Mouse (Mus musculus) midbrain, embryonic 15.5 days (tissue): ENCODE results near the gene Gstp3. TPM values are rescaled to one million over a fixed set of nuclear protein-coding genes. Genes with fewer than 3 reads are reported as not detected.
"Not testable (repeated sequence)": the region's sequence is repeated elsewhere in the genome, so short reads cannot be mapped to it uniquely, and the experiment has no call there.

Experiments used
- ATAC-seq: fragments of 200-750 bp; cut with Nextera tagmentation; replicated peaks from 2 replicates; pipeline ENCODE4 v1.8.0; 2017; ENCODE audit warnings: moderate TSS enrichment
- H3K27ac ChIP-seq: fragments of 300-500 bp; sonication (generic); 2 replicates; pipeline ENCODE4 v1.5.1; 2015; ENCODE audit warnings: mild to moderate bottlenecking, inconsistent platforms
- H3K27me3 ChIP-seq: fragments of 300-500 bp; sonication (generic); replicated peaks from 2 replicates; pipeline ENCODE4 v1.6.1; 2015; ENCODE audit warnings: inconsistent platforms
- H3K36me3 ChIP-seq: fragments of 300-500 bp; sonication (generic); replicated peaks from 2 replicates; pipeline ENCODE4 v1.6.1; 2015; ENCODE audit warnings: inconsistent platforms
- H3K4me1 ChIP-seq: fragments of 300-500 bp; sonication (generic); 2 replicates; pipeline ENCODE4 v1.6.1; 2015; ENCODE audit warnings: inconsistent platforms
- H3K4me2 ChIP-seq: fragments of 300-500 bp; sonication (generic); 2 replicates; pipeline ENCODE4 v1.6.1; 2015; ENCODE audit warnings: inconsistent platforms, mild to moderate bottlenecking, moderate library complexity
- H3K4me3 ChIP-seq: fragments of 300-500 bp; sonication (generic); 2 replicates; pipeline ENCODE4 v1.5.1; 2015; ENCODE audit warnings: mild to moderate bottlenecking, inconsistent platforms
- H3K9ac ChIP-seq: fragments of 300-500 bp; sonication (generic); 2 replicates; pipeline ENCODE4 v1.6.1; 2015; ENCODE audit warnings: mild to moderate bottlenecking, inconsistent platforms
- H3K9me3 ChIP-seq: fragments of 300-500 bp; sonication (generic); 2 replicates; pipeline ENCODE4 v1.6.1; 2016; ENCODE audit warnings: inconsistent platforms
- WGBS: fragments of 180-500 bp; shearing (Covaris S2); methylation state at CpG from one replicate; pipeline ENCODE4 v1.1.7; 2015; ENCODE audit warnings: mixed read lengths; 5-methylcytosine and 5-hydroxymethylcytosine counted together
- polyA plus RNA-seq: library from polyadenylated mRNA; unstranded; fragments of >200 nt; fragmentation: Nextera tagmentation; extraction: Ambion mirVana; gene quantifications from 2 replicates; pipeline ENCODE4 v1.2.1, GENCODE M21; 2015

Gstp3 gene
- polyA plus RNA-seq, 1 experiment from 2014 or later, result not detected

DNA sequence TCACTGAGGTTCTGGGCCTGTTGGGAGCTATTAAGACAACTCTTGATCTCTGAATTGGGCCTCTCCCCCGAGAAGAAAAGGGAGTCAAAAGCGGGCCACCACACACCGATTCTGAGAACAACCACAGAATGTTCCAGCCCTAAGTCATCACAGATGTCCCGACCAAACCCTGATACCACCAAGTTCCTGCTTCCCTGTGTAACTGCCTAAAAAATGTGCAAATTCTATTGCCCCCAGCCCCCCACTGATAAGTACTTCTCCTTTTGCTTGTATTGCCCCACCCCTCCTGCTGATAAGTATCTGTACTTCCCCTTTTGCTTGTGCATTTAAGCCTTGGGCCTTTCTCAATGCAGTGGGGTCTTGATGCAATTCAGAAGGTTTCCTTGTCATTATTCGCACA is 15.3 kb downstream of the Gstp3 start:
- H3K9me3 ChIP-seq, H3K4me3 ChIP-seq, H3K4me1 ChIP-seq, H3K4me2 ChIP-seq, H3K27me3 ChIP-seq, H3K9ac ChIP-seq, H3K36me3 ChIP-seq, H3K27ac ChIP-seq, ATAC-seq: not testable (repeated sequence)
- 87% methylated on average over 5 of the region's 5 CpGs for WGBS

DNA sequence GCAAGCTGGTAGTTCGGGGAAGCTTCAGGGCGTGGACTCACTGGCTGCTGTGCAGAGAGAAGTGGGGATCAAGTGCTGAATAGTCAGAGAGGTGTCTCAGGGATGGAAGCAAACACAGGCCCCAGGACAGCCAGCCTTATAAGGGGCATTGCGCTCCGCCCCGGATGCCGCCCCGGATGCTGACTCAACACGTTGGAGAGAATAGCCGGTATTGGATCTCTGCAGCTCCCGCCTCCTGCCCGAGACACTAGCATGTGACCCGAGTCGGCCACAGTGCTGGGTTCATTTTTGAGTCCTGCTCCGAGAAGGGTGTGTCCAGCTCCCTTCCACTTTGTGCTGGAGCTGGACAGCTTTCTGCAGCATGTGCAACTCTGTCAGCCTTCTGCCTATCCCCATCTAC is 17.2 kb downstream of the Gstp3 start:
- H3K36me3 ChIP-seq, result no peaks in the 10 kb centered on the region
- H3K4me1 ChIP-seq, result peaks cover 13% of the 10 kb centered on the region
- no peak overlapping the region for H3K4me2 ChIP-seq
- H3K27me3 ChIP-seq, result no peaks in the 10 kb centered on the region
- no peak overlapping the region for H3K27ac ChIP-seq
- no peaks in the 10 kb centered on the region for H3K9me3 ChIP-seq
- no peak overlapping the region for H3K4me3 ChIP-seq
- ATAC-seq, result no peak
- 80% methylated on average over 14 of the region's 14 CpGs for WGBS
- no peak overlapping the region for H3K9ac ChIP-seq

DNA sequence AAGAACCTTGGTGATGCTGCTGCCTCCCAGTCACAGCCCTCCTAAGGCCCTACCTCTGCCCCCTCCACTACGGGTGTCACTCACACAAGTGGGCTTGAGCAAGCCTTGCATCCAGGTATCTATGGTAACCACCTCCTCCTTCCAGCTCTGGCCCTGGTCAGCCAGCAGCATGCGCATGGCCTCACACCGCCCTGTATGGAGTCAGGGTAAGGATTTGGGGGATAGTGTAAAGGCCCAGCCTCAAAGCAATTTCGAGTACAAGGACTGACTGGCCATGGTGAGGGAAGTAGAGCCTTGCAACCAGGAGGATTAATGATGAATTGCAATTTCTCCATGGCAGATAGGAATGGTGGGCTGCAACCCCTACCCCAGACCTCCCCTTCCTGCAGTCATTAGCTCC is 17.9 kb downstream of the Gstp3 start:
- H3K36me3 ChIP-seq, H3K9me3 ChIP-seq, ATAC-seq, H3K4me3 ChIP-seq, H3K4me2 ChIP-seq, H3K27me3 ChIP-seq, H3K9ac ChIP-seq, H3K27ac ChIP-seq: not testable (repeated sequence)
- peaks cover 16% of the 10 kb centered on the region for H3K4me1 ChIP-seq
- 90% methylated on average over 4 of the region's 4 CpGs for WGBS

DNA sequence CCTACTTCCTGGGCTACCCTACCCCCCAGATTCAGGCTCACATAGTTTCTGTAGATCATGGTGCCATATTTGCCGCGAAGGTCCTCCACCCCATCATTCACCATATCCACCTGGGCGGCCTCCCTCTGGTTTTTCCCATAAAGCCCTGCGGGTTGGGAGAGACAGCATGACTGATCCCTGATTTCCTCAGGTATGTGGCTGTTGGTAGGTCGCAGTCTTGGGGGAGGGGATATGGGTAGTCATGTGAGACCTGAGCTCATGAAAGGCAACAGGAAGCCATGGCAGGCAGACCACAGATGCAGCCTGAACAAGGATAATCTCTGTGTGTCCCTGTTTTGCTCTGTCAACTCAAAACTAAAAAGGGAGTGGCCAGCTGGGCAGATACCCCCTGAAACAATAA is 18.4 kb downstream of the Gstp3 start:
- not testable (repeated sequence) for H3K27me3 ChIP-seq, H3K4me3 ChIP-seq, H3K9me3 ChIP-seq, H3K27ac ChIP-seq, H3K4me2 ChIP-seq, H3K9ac ChIP-seq, ATAC-seq, H3K36me3 ChIP-seq
- 92% methylated on average over 5 of the region's 5 CpGs for WGBS
- H3K4me1 ChIP-seq, result peaks cover 21% of the 10 kb centered on the region

DNA sequence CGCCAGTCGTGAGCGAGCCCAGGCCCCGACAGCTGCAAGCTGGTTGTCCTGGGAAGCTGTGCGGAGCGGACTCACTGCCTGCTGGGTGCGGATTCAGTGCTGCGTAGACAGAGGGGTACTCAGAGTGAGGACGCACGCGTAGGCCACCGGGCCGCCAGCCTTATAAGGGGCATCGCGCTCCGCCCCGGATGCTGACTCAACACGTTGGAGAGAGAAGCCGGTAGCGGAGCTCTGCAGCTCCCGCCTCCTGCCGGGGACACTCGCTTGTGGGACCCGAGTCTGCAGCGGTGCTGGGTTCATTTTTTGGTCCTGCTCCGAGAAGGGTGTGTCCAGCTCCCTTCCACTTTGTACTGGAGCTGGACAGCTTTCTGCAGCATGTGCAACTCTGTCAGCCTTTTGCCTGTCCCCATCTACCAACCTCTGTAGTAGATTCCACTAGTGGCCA is 21.6 kb downstream of the Gstp3 start, which contains the start of gene Gstp1:
Gene Gstp1, minus strand, starts transcription at position 198 of the 445 bp plus-strand sequence.
- under 1% methylated on average over 26 of the region's 26 CpGs for WGBS

DNA sequence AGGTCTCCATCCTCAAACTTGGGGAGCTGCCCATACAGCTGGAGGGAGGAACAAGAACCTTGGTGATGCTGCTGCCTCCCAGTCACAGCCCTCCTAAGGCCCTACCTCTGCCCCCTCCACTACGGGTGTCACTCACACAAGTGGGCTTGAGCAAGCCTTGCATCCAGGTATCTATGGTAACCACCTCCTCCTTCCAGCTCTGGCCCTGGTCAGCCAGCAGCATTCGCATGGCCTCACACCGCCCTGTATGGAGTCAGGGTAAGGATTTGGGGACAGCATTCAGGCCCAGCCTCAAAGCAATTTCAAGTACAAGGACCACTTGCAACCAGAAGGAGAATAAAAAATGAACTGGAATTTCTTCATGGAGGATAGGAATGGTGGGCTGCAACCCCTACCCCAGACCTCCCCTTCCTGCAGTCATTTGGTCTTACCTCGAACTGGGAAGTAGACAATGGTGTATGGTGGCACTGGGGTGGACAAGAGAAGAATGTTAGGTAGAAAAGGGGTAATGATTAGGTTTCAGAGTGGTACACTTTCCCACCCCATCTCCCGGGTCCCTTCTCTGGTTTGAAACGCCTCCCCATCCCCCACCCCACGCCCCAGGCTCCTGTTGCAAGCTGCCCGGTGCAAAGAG is 22.1 kb downstream of the Gstp3 start:
- Histone ChIP-seq H3K4me3 (peak overlapping the region; percentile 53), H3K4me2 (peak overlapping the region; percentile 77), H3K9ac (peak overlapping the region; percentile 60), H3K4me1 (peaks cover 20% of the 10 kb centered on the region), H3K27ac (peak overlapping the region; percentile 67)
- H3K27me3 ChIP-seq, H3K9me3 ChIP-seq, H3K36me3 ChIP-seq: not testable (repeated sequence)
- WGBS, result 19% methylated on average over 8 of the region's 8 CpGs
- peak; percentile 53 for ATAC-seq

More for the DNA sequence above, 21.6 kb downstream of the Gstp3 start, which contains the start of gene Gstp1:
- Histone ChIP-seq H3K4me3 (peak within 1 kb of the TSS; percentile 53), H3K4me1 (peaks cover 20% of the 10 kb centered on the region), H3K9ac (peak within 1 kb of the TSS; percentile 60), H3K36me3 (0 out of 2 replicates have a peak, but pooled peaks cover 4% of the 10 kb centered on the region), H3K4me2 (peak within 1 kb of the TSS; percentile 77), H3K27ac (peak within 1 kb of the TSS; percentile 67), H3K27me3 (no peaks in the 10 kb centered on the region), H3K9me3 (no peaks in the 10 kb centered on the region)
- ATAC-seq, result peak; percentile 90

DNA sequence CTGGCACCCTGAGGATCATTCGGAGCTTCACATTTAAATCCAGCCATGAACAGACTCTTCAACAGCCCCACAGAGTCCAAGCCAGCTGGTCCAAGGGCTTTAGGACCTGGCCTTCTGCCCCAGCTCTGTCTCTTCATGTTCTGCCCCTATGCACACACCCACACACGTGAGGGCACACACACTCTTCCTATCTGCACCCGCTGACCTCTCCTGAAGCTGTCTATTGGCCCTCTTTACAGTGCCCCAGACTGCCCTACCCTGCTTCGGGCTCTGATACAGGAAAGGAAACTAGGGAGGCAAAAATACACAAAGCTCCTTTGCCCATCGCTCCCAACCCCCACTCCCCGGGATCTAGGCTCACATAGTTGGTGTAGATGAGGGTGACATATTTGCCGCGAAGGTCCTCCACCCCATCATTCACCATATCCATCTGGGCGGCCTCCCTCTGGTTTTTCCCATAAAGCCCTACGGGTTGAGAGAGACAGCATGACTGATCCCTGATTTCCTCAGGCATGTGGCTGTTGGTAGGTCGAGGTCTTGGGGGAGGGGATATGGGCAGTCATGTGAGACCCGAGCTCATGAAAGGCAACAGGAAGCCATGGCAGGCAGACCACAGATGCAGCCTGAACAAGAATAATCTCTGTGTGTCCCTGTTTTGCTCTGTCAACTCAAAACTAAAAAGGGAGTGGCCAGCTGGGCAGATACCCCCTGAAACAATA is 22.9 kb downstream of the Gstp3 start:
- Histone ChIP-seq H3K4me1 (peaks cover 20% of the 10 kb centered on the region), H3K27me3 (no peaks in the 10 kb centered on the region), H3K4me3 (no peak overlapping the region), H3K9ac (no peak overlapping the region), H3K9me3 (no peaks in the 10 kb centered on the region), H3K36me3 (0 out of 2 replicates have a peak, but pooled peaks cover 4% of the 10 kb centered on the region), H3K4me2 (peak overlapping the region; percentile 5; the same call in 1 of the 2 replicates), H3K27ac (no peak overlapping the region)
- WGBS, result 66% methylated on average over 12 of the region's 12 CpGs
- ATAC-seq, result no peak; the same call in 1 of the 2 replicates

DNA sequence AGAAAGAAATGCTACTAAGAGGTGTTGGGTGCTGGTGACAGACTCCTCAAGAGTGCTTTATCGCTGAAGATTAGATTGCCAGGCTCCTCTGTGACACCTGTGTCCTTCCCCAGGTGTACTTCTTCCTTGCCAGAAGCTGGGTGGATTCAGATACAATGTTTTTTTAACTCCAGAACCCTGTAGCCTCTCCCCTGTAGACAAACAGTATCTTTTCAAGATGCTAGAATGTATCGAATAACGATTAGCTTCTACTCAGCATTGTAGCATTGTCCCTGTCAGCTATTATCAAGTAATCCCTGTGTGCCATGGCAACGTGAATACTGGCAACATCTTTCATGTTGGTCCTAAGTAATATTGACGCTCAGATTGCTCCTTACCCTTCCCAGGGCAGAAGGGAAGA is 25.6 kb downstream of the Gstp3 start:
- Histone ChIP-seq H3K4me1 (peaks cover 20% of the 10 kb centered on the region), H3K9ac (no peak overlapping the region), H3K9me3 (no peaks in the 10 kb centered on the region)

DNA sequence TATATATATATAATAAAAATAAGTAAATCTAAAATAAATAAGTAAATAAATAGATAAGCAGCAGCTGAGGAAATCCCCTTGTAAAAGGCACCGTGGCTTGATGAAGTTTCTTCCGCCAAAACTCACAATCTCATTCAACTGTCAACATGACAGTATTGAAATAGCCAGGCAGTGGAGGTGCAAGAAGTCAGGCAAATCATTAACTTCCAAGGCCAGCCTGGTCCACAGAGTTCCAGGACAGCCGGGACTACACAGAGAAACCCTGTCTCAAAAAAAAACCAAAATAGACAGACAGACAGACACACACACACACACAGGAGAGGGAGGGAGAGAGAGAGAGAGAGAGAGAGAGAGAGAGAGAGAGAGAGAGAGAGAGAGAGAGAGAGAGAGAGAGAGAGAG is 26.1 kb downstream of the Gstp3 start:
- Histone ChIP-seq H3K4me2 (no peak overlapping the region), H3K4me1 (peaks cover 17% of the 10 kb centered on the region), H3K36me3 (0 out of 2 replicates have a peak, but pooled peaks cover 4% of the 10 kb centered on the region), H3K27me3 (no peaks in the 10 kb centered on the region), H3K4me3 (no peak overlapping the region), H3K27ac (no peak overlapping the region), H3K9me3 (no peaks in the 10 kb centered on the region), H3K9ac (no peak overlapping the region)
- no peak for ATAC-seq
- 86% methylated on average over 3 of the region's 3 CpGs for WGBS

More for the DNA sequence above, 25.6 kb downstream of the Gstp3 start:
- ATAC-seq, result no peak
- no peak overlapping the region for H3K4me3 ChIP-seq
- H3K36me3 ChIP-seq, result 0 out of 2 replicates have a peak, but pooled peaks cover 4% of the 10 kb centered on the region
- no peak overlapping the region for H3K4me2 ChIP-seq
- H3K27ac ChIP-seq, result no peak overlapping the region
- 49% methylated on average over 5 of the region's 5 CpGs for WGBS
- H3K27me3 ChIP-seq, result no peaks in the 10 kb centered on the region

DNA sequence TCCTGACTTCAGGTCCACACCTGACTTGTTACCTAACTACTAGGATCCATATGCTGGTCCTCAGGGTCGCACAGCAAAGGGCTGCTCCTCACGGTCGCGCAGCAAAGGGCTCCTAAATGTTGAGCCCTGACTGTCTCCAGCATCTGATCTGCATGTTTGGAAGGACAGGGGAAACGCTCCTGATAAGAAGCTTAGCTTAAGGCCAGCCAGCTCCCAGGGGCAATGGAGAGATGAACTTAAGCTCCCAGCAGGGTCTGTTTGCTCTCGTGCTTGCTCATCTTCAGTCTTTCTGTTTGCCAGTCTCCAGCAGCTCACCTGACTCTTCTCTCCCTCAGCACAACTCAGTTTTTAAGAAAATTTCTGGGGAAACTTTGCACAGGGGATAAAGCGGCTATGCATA is 26.7 kb downstream of the Gstp3 start:
- 54% methylated on average over 7 of the region's 7 CpGs for WGBS
- no peaks in the 10 kb centered on the region for H3K9me3 ChIP-seq
- H3K36me3 ChIP-seq, result 0 out of 2 replicates have a peak, but pooled peaks cover 4% of the 10 kb centered on the region
- H3K9ac ChIP-seq, result no peak overlapping the region
- H3K4me1 ChIP-seq, result peaks cover 13% of the 10 kb centered on the region
- H3K4me2 ChIP-seq, result no peak overlapping the region
- no peak for ATAC-seq
- no peaks in the 10 kb centered on the region for H3K27me3 ChIP-seq
- H3K27ac ChIP-seq, result no peak overlapping the region
- no peak overlapping the region for H3K4me3 ChIP-seq

DNA sequence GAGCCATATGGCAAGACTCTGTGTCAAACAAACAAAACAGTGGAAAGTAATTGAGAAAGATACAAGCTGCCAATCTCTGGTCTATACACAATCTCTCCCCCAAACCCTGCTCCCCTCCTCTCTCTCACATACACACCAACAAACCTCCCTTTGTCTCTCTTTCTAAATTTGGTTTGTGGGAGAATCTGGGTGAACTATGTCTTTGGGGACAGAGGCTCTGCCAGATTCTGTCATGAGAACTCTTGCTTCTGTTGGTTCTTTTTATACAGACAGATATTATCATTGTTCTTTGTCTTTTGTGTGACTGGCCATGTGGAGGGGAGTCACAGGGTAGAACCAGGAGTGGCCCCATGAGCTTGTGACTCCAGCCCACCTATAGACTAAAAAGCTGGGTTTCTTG is 31.8 kb downstream of the Gstp3 start:
- Histone ChIP-seq H3K9me3 (no peaks in the 10 kb centered on the region), H3K4me2 (no peak overlapping the region), H3K27me3 (no peaks in the 10 kb centered on the region), H3K36me3 (no peaks in the 10 kb centered on the region), H3K4me1 (no peaks in the 10 kb centered on the region), H3K4me3 (no peak overlapping the region), H3K9ac (no peak overlapping the region), H3K27ac (no peak overlapping the region)
- ATAC-seq, result no peak

DNA sequence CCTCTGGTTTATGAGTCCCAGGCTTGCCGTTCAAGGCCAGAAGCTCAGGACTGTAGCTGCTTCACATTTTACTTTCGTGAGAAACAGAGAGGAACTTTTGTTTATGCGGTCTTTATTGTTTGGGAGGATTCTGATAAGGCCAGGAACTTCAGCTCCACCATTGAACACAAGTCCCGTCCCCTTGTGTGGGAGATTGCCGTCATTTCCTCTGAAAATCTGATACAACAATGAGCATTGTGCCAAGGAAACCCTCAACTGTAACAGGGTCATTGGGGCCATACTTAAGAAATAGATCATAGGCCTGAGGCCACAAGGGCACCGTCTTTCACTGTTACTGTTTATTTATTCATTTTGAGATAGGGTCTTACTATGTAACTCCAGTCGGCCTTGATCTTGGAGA is 36.2 kb downstream of the Gstp3 start:
- Histone ChIP-seq H3K9ac (no peak overlapping the region), H3K4me3 (no peak overlapping the region), H3K9me3 (no peaks in the 10 kb centered on the region), H3K4me2 (no peak overlapping the region), H3K27ac (no peak overlapping the region), H3K27me3 (0 out of 2 replicates have a peak, but pooled peaks cover 4% of the 10 kb centered on the region), H3K36me3 (no peaks in the 10 kb centered on the region), H3K4me1 (0 out of 2 replicates have a peak, but pooled peaks cover 5% of the 10 kb centered on the region)
- ATAC-seq, result no peak
- 84% methylated on average over 7 of the region's 7 CpGs for WGBS
